Mouse (Mus musculus): ENCODE data around the gene Bri3. TPM values are rescaled to one million over a fixed set of nuclear protein-coding genes. Genes with fewer than 3 reads are reported as not detected.
A peak's percentile ranks its signal among the peaks of the same experiment; 100 is the strongest.
"Not testable (repeated sequence)": the region's sequence is repeated elsewhere in the genome, so short reads cannot be mapped to it uniquely, and the experiment has no call there.

Bri3 gene
- polyA plus RNA-seq, 1 experiment, result 164 TPM

DNA sequence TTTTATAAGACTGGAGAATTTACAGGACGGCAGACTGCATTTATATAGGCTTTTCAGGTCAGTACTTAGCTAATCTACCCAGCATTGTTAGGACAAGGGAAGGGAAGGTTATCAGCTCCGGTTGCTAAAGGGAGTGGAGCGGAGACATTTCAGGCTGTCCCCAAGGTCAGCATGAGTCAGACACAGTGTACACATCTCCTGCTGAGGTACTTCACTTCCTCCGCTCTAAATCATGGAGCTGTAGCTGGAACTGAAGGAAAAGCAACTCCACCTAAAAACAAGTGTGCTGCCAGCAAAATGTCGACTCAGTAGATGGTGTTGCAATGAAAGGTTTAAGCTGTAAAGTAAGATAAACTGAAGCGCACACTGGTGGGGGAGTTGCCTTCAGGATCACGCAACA, 77.4 kb downstream of the Bri3 start:
- peaks cover 7% of the 10 kb centered on the region for H3K4me1 ChIP-seq (ENCODE audit: control insufficient read depth, insufficient read depth, low read length)
- no peak for TF ChIP-seq POLR2A (IDR thresholded peaks at IDR 0.05; ENCODE audit: borderline replicate concordance, extremely low read depth, low read depth, low read length)
- no peak for TF ChIP-seq CTCF (IDR thresholded peaks at IDR 0.05; ENCODE audit: insufficient read depth, low read length)
- WGBS, result 35% methylated on average over 7 of the region's 7 CpGs
- H3K4me3 ChIP-seq (replicated peaks; ENCODE audit: extremely low read depth, low read depth, low read length), result no peak overlapping the region
- DNase-seq, result no peak

DNA sequence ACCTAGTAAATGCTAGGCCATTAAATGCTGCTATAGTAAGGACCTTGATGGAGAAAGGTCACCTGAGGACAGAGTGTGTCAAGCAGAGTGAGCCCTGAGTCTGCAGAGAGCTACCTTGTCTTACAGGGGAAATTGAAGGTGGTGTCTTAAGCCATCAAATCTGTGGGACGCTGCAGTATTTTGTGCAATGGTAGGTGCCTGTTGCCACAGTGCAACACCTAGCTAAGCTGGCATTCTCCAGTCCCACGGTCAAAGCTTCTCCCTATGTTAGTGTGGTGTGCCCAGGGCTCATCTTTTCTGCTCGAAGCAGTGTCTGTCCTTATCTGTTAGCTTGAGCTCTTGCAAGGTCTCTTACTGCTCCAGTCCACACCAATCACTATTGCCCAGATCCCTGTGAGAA, 78.5 kb downstream of the Bri3 start:
- Histone ChIP-seq H3K4me1 (ENCODE audit: control insufficient read depth, insufficient read depth, low read length) (peaks cover 7% of the 10 kb centered on the region), H3K4me3 (replicated peaks; ENCODE audit: extremely low read depth, low read depth, low read length) (no peak overlapping the region)
- no peak for DNase-seq
- TF ChIP-seq POLR2A (IDR thresholded peaks at IDR 0.05; ENCODE audit: borderline replicate concordance, extremely low read depth, low read depth, low read length), result no peak
- TF ChIP-seq CTCF (IDR thresholded peaks at IDR 0.05; ENCODE audit: insufficient read depth, low read length), result no peak
- WGBS, result 85% methylated on average over 3 of the region's 3 CpGs

DNA sequence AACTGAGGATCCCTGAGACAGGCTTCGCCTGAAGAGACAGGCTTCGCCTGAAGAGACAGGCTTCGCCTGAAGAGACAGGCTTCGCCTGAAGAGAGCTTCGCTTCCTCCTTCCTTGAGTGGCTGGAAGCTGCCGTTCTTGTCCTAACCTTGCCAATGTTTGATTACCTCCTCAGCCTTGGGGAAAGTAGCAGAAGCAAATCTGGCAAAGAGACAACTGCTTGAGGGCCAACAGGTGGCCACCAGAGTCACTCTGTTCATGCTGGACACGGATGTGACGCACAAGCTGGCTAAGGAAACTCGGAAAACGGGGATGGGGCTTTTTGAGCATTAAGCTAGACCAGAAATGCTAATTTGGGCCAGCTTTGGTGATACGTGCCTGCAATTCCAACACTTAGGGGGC, 89.8 kb downstream of the Bri3 start:
- TF ChIP-seq POLR2A (IDR thresholded peaks at IDR 0.05; ENCODE audit: borderline replicate concordance, extremely low read depth, low read depth, low read length) (no peak), CTCF (IDR thresholded peaks at IDR 0.05; ENCODE audit: insufficient read depth, low read length) (no peak)
- Histone ChIP-seq H3K4me1 (ENCODE audit: control insufficient read depth, insufficient read depth, low read length) (peaks cover 3% of the 10 kb centered on the region; the same call in 1 of the 2 replicates), H3K4me3 (replicated peaks; ENCODE audit: extremely low read depth, low read depth, low read length) (no peak overlapping the region)
- 68% methylated on average over 11 of the region's 11 CpGs for WGBS
- no peak for DNase-seq

DNA sequence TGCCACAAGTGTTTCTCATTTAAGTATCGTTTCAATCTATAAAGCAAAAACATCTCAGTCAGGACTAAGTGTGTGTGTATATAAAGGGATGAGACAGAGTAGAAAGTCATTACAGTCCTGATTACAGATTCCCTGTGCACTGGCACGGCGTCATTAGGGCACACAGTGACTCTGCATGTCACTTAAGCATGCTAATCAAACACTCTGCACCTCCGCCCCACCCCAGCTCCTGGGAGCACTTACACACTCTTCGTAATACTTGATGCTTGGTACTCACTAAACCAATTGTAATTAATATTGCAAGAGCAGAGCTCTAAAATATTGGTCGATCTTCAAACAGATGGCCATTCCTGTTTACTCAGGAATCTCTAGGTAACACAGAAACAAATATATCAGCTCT, 91.1 kb downstream of the Bri3 start:
- not testable (repeated sequence) for H3K4me1 ChIP-seq (ENCODE audit: control insufficient read depth, insufficient read depth, low read length); H3K4me3 ChIP-seq (replicated peaks; ENCODE audit: extremely low read depth, low read depth, low read length); DNase-seq
- WGBS, result 49% methylated on average over 6 of the region's 6 CpGs

DNA sequence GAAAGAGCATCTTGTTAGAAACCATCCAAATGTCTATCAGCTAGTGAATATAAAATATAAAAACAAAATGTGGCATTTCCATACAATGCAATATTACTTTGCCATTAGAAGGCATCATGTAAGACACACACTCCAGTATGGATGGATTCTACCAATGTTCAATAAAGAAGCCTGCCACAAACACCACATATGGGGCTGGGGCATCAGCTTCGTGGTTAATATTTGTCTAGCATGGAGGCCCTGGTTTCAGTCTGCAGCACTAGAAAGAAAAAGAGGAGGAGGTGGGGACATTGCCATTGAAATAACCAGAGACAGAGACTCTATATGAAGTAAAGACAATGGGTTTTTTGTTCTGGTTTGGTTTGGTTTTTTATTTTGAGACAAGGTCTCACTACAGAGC, 94.5 kb downstream of the Bri3 start:
- Histone ChIP-seq H3K4me3 (replicated peaks; ENCODE audit: extremely low read depth, low read depth, low read length) (no peak overlapping the region), H3K4me1 (ENCODE audit: control insufficient read depth, insufficient read depth, low read length) (peaks cover 6% of the 10 kb centered on the region)
- DNase-seq, result no peak
- 60% methylated on average over 1 of the region's 1 CpGs for WGBS
- TF ChIP-seq CTCF (IDR thresholded peaks at IDR 0.05; ENCODE audit: insufficient read depth, low read length) (no peak), POLR2A (IDR thresholded peaks at IDR 0.05; ENCODE audit: borderline replicate concordance, extremely low read depth, low read depth, low read length) (no peak)

DNA sequence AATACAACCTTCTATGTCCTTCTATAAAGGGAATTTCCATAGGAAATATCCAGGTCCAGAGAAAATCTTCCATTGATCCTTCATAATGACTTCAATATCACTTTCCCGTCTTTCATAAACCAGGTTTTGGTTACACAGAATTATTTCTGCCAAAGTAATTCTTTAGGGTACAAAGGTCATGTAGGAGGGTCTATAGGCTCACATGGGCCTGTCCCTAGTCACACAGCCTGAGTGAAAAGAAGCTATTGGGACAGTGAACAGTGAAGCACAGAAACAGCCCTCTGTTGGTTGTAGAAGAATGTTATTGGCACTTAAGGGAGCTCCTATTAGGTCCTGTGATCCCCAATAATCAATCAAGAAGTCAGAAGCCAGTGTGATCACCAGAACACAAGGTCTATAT, 96.8 kb downstream of the Bri3 start:
- WGBS, result 64% methylated on average over 1 of the region's 1 CpGs
- no peak overlapping the region for H3K4me3 ChIP-seq (replicated peaks; ENCODE audit: extremely low read depth, low read depth, low read length)
- DNase-seq, result no peak
- peaks cover 6% of the 10 kb centered on the region for H3K4me1 ChIP-seq (ENCODE audit: control insufficient read depth, insufficient read depth, low read length)
- TF ChIP-seq CTCF (IDR thresholded peaks at IDR 0.05; ENCODE audit: insufficient read depth, low read length) (no peak), POLR2A (IDR thresholded peaks at IDR 0.05; ENCODE audit: borderline replicate concordance, extremely low read depth, low read depth, low read length) (no peak)

DNA sequence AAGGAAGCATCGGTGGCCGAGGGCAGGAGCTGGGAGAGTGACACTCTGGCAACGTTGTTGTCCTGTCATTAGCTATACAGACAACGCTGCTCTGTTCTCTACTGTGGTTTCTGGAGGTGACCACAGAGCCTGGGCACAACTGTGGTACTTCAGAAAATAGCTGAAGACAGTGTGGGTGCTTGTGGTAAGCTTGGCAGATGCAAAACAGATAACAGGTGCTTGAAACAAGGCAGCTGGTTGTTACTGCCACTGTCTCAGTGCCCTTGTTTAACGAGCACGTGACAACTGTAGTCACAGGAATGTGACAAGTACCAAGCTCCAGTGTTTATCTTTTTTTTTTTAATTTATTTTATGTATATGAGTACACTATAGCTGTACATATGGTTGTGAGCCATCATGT, 100.4 kb downstream of the Bri3 start:
- DNase-seq, result no peak
- TF ChIP-seq CTCF (IDR thresholded peaks at IDR 0.05; ENCODE audit: insufficient read depth, low read length), result no peak
- TF ChIP-seq POLR2A (IDR thresholded peaks at IDR 0.05; ENCODE audit: borderline replicate concordance, extremely low read depth, low read depth, low read length), result no peak
- 44% methylated on average over 6 of the region's 6 CpGs for WGBS
- H3K4me1 ChIP-seq (ENCODE audit: control insufficient read depth, insufficient read depth, low read length), result peaks cover 3% of the 10 kb centered on the region
- no peak overlapping the region for H3K4me3 ChIP-seq (replicated peaks; ENCODE audit: extremely low read depth, low read depth, low read length)

DNA sequence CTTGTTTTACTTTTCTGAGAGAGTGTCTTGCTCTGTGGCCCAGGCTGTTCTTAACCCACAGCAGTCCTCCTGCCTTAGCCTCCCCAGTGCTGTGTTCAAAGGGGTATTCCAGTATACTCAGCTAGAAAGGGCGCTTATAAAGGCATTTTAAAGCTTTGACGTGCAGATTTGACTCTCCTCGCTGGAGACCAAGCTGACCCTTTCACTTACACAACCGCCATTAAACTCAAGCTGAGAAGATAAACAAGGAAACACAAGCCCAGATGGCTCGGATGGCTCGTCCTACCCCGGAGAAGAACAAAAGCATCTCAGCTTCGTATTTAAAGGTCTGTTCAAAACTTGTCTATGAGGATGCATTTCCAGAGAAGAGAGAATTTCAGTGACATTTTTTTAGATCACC, 106.9 kb downstream of the Bri3 start:
- WGBS, result 33% methylated on average over 8 of the region's 8 CpGs
- H3K4me1 ChIP-seq (ENCODE audit: control insufficient read depth, insufficient read depth, low read length), result no peaks in the 10 kb centered on the region; the same call in 1 of the 2 replicates
- TF ChIP-seq CTCF (IDR thresholded peaks at IDR 0.05; ENCODE audit: insufficient read depth, low read length), result no peak
- no peak for TF ChIP-seq POLR2A (IDR thresholded peaks at IDR 0.05; ENCODE audit: borderline replicate concordance, extremely low read depth, low read depth, low read length)
- no peak for DNase-seq
- H3K4me3 ChIP-seq (replicated peaks; ENCODE audit: extremely low read depth, low read depth, low read length), result no peak overlapping the region

DNA sequence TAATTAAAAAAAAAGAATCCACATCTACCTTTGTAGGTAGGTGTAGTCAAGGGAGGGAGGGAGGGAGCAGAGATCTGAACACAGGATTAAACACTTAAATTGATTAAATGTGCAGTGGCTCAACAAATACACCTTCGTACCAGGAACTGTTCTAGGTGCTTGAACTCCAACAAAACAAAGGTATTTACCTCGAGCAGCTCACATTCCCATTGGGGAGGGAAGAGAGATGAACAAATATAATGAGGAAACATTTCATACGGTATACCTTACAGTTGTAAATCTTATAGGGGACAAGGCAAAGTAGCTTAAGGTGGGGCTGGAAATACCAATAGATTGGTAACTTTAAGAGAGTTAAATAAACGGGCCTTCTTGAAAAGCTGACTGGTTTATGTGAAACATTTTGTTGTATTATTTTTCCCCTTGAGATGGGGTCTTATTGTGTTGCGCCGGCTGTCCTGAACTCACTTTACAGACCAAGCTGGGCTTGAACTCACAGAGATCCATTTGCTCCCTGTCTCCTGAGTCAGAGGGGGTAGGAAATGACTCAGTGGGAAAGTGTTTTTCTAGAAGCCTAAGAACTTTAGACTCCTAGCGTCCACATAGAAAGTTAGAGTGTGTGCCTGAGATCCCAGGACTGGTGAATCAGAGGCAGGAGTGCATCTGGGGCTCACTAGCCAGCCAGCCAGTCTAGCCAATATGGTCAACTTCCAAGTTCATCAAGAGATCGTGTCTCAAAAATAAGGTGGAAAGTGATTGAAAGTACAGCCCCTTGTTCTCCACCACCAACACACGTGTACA, 108.2 kb downstream of the Bri3 start:
- H3K4me3 ChIP-seq (replicated peaks; ENCODE audit: extremely low read depth, low read depth, low read length), result no peak overlapping the region
- no peaks in the 10 kb centered on the region; the same call in 1 of the 2 replicates for H3K4me1 ChIP-seq (ENCODE audit: control insufficient read depth, insufficient read depth, low read length)
- WGBS, result 74% methylated on average over 9 of the region's 9 CpGs
- TF ChIP-seq CTCF (IDR thresholded peaks at IDR 0.05; ENCODE audit: insufficient read depth, low read length), result no peak
- TF ChIP-seq POLR2A (IDR thresholded peaks at IDR 0.05; ENCODE audit: borderline replicate concordance, extremely low read depth, low read depth, low read length), result no peak
- DNase-seq, result no peak

DNA sequence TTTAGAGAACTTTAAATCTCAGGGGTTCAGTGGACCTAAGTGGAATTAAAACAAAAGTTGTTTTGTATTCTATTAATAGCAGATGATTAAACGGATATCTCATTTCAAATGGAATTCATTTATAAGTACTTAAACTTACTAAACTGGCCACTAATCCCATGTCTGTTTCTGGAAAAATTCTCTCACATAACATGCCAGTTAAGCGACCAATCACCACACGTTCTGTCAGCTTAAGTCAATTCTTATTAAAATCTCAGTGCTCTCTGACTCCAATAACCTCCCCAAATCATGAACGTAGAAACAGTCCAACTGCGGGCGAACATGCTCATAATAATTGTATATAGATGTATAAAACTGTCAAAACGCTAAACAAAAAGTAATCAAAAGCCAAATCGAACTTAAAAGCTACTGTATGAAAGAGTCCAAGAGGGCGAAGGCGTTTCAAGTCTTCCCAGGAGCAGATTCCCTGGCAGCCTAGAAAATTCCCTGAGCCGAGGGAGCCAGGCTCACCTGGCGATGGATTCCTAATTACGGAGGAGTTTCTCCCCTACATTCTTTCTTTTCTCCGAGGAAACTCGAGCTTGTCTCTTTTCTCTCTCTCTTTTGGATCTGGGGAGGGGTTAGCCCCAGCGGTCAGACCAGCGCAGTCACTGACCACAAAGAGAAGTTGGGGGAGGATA, 112.7 kb downstream of the Bri3 start:
- Histone ChIP-seq H3K4me1 (ENCODE audit: control insufficient read depth, insufficient read depth, low read length) (peaks cover 4% of the 10 kb centered on the region; the same call in 1 of the 2 replicates), H3K4me3 (replicated peaks; ENCODE audit: extremely low read depth, low read depth, low read length) (peak overlapping the region; percentile 72)
- DNase-seq, result no peak
- no peak for TF ChIP-seq CTCF (IDR thresholded peaks at IDR 0.05; ENCODE audit: insufficient read depth, low read length)
- no peak for TF ChIP-seq POLR2A (IDR thresholded peaks at IDR 0.05; ENCODE audit: borderline replicate concordance, extremely low read depth, low read depth, low read length)
- WGBS, result 12% methylated on average over 17 of the region's 17 CpGs

Measured in lung, adult 2 months (tissue).